Mouse (Mus musculus): Measurements from ENCODE around the gene Cnnm2.
A peak's percentile ranks its signal among the peaks of the same experiment; 100 is the strongest.
"Not testable (repeated sequence)": the region's sequence is repeated elsewhere in the genome, so short reads cannot be mapped to it uniquely, and the experiment has no call there.

The Cnnm2 gene

DNA sequence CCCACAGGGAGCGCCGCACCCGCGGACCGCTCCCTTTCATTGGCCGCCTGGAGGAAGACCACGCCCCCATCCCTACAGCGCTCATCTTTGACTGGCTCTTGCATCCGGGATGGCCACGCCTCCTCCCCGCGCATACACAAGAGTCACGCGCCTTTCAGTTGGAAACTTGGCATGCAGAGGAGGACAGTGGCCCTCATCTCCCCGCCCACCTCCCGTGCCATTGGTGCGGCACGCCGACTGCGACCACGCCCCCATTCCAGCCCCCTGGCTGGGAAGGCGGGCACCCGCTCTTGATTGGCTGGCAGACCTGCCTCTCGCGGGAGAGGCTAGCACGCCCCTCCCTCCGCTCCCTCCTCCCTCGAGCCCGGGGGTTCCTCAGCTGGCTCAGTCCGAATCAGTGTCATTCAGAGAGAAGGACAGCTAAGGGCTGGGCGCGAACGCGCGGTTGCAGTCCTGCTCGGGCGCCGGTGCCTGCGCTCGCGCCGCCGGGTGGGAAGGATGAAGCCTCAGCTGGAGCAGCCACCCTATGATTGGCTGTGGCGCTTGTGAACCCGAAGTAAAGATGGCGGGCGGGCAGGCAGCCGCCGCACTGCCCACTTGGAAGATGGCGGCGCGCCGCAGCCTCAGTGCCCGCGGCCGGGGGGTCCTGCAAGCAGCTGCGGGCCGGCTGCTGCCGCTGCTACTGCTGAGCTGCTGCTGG lies at the start of gene Cnnm2:
Cnnm2 (plus strand) TSS at position 350 of the 700 bp plus-strand sequence.
- ATAC-seq (ENCODE audit: insufficient number of reproducible peaks, low FRiP score, low TSS enrichment) = peak; percentile 89

DNA sequence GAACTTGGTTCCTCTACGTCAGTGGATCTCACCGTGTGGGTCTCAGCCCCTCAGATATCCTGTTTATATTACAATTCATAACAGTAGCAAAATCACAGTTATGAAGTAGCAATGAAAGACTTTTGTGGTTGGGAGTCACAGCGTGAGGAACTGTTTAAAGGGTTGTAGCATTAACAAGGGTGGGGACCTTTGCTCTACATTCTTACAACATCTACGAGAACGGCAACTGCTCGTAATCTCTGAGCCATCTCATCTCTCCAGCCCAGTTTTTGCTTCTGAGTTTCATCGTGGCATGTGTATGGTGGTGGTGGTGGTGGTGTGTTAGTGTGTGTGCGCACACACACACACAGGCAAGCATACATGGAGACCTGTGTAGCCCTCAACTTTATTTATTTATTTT lies 47.2 kb upstream of the Cnnm2 start:
- no peak for ATAC-seq (ENCODE audit: insufficient number of reproducible peaks, low FRiP score, low TSS enrichment)

DNA sequence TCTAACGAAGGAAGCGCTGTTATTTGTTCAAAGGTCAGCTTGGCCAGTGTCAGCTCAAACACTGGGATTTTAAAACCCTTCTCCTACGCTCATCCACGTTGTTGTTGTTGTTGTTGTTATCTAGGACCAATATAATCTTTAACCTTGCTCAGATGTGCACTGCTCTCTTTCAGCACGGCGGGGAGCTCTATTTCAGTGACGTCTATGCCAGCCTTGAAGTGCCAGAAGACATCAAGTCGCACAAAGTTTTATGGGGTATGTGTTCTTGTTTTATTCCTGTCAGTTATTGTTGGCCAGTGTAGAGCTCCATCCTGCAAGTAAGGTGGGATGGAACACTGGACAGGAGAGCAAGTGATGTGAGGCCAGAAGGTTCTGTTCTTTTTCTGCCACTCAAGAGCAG lies 46.4 kb upstream of the Cnnm2 start:
- no peak for ATAC-seq (ENCODE audit: insufficient number of reproducible peaks, low FRiP score, low TSS enrichment)

DNA sequence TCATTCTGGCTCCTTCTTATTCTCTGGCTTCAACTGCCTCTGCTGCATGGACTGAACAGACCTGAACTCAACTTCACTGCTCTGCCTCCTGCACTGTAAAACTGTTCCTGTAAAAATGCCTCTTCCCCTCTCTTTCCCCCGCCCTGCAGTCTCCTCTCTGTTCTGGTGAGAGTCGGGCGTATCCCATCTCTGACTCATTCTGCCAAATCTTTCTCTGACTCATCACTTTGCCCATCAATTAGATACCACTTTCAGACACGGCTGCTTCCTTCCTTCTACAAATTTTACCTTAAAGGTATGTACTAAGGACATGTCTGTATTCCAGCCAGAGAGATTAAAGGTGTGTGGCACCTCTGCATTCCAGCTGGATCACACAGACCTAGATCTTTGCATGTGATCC lies 43.2 kb upstream of the Cnnm2 start:
- ATAC-seq (ENCODE audit: insufficient number of reproducible peaks, low FRiP score, low TSS enrichment) = no peak

DNA sequence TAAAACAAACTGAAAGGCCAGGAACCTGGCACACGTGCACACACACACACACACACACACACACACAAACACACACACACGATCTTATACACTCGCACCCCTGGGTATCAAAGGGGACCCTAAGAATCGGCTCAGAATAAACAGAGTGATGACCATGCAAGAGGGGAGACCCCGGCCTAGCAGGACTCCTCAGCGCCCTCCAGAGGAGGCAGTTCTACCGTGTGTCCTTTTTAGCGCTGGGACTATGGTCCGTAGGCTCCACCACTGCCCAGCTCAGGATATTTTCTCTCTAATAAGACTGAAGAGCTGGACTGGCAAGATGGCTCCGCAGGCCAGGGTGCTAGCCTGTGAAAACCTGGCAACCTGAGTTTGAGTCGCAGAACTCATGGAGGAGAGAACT lies 37.0 kb upstream of the Cnnm2 start:
- no peak for ATAC-seq (ENCODE audit: insufficient number of reproducible peaks, low FRiP score, low TSS enrichment)

DNA sequence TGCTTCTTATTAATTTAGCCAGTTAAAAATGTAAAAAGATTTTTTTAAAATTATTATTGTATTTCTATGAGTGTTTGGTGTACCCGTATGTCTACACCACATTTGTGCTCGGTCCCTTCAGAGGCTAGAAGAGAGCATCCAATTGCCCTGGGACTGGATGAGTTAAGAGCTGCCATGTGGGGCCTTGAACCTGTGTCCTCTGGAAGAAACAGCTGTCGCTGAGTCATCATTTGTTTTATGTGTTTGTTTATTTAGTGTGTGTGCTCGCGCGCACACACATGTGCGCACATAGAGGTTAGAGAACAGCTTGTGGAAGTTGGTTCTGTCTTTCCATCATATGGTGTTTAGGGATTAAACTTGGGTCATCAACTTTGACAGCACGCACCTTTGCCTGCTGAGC lies 35.3 kb upstream of the Cnnm2 start:
- no peak for ATAC-seq (ENCODE audit: insufficient number of reproducible peaks, low FRiP score, low TSS enrichment)

DNA sequence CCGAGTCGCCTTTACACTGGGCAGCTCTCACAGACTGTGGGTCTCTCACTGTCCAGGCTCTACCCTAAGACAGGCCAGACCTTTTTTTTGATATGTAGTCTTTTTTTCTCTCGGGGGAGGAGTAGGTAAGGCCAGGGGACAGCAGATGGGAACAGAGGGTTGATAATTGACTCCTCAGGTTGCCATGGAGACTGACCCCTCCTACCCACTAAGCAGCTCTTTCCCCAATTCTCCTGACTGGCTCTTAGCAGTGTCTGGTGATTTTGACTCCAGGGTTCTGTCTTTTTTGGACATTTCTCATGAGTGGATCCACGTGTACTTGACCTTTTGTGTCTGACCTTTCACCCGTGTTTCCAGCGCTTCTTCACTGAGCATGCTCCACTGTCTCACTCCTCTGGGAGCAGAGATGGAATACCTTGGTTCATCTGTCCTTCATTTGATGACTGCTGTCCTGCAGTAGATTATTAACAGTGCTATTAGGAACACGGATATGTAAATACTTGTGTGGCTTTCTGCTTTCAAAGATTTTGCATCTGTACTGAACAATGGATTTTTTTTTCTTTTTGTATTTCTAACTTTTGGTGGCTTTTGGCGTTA lies 34.2 kb upstream of the Cnnm2 start:
- ATAC-seq (ENCODE audit: insufficient number of reproducible peaks, low FRiP score, low TSS enrichment) = no peak

DNA sequence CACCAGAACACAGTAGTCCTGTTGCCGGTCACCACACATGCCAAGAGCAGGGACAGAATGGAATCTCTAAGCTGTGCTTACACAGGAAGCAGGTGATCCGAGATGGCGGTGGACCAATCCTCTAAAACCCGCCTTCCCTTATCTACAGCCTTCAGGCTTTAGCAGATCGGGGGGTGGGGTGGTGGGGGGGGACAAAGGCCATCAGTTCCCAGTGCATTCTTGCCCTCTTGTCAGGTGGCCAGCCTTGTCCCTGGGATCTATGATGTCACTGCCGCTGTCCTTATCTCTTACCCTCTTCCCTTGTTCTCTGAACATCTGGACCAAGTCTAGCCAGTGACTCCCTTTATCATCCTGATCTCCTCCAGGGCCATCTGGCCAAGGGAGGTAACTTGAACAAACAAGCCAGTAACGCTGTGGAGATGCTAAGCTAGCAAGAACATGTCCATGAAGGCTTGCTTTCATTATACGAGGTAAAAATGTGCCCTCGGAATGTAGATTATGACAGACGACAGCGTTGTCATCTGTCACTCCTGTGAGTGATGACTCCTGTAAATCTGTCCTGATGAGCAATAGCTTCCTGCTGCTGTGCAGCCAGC lies 33.4 kb upstream of the Cnnm2 start:
- ATAC-seq (ENCODE audit: insufficient number of reproducible peaks, low FRiP score, low TSS enrichment) = no peak

DNA sequence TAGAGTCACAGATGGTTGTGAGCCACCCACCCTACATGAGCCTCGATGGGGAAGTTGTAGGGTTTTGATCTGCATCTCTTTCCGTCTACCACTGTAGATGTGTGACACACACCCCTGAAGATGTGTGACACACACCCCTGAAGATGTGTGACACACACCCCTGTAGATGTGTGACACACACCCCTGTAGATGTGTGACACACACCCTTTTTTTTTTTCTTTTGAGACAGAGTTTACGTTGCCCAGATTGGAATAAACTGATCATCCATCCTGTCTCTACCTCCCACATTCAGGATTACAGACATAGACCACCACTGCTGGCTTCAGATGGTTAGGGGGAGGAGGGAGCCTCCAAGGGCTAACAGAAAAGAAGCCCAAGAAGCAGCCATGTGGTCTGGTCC lies 32.5 kb upstream of the Cnnm2 start:
- no peak for ATAC-seq (ENCODE audit: insufficient number of reproducible peaks, low FRiP score, low TSS enrichment)

DNA sequence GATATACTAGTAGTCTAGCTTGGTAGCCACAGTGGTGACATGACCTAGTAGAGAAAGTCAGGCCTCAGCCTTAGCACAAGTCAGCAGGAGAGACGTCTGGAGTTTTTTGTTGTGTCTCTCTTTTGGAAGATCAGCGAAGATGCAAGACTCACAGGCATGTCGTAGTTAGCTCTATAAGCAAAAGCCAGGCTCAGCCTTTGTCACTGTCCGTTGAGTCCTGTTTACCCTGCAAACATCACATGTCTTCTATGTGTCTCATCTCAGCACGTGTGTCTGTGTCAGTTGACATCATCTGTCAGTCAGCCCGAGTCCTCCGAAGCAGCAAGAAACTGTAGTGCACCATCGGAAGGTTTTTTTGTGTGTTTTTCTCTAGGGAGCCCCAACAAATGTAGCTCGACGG lies 30.0 kb upstream of the Cnnm2 start:
- ATAC-seq (ENCODE audit: insufficient number of reproducible peaks, low FRiP score, low TSS enrichment) = no peak

DNA sequence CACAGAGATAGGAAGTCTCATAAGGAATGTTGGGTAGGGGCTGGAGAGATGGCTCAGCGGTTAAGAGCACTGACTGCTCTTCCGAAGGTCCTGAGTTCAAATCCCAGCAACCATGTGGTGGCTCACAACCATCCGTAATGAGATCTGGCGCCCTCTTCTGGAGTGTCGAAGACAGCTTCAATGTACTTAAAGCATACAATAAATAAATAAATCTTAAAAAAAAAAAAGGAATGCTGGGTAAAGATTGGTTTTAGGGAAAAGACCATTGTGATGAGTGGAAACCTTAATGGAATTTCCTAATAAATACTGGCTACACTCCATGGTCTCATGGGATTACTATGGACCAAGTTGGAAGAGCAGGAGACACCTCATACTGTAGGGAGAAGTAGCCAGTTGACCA lies 28.7 kb upstream of the Cnnm2 start:
- not testable (repeated sequence) for ATAC-seq (ENCODE audit: insufficient number of reproducible peaks, low FRiP score, low TSS enrichment)

DNA sequence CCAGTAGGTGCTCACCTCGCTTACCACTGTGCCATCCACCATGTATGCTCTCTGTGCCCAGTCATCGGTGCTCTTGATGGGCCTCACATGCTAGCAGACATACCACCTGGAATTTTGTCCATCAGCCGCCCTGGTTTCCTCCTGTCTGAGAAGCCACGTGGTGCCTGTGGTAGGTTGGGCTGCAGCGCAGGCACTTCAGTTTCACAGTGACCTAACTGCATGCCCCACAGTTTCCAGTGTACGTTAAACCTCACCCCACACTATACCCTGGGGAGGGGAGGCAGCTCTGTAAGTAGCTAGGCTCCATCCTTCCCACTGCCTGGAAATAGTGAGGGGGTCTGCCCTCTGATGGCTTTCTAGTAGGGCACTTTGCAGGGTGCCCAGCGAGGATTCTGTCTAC lies 27.8 kb upstream of the Cnnm2 start:
- ATAC-seq (ENCODE audit: insufficient number of reproducible peaks, low FRiP score, low TSS enrichment) = no peak

DNA sequence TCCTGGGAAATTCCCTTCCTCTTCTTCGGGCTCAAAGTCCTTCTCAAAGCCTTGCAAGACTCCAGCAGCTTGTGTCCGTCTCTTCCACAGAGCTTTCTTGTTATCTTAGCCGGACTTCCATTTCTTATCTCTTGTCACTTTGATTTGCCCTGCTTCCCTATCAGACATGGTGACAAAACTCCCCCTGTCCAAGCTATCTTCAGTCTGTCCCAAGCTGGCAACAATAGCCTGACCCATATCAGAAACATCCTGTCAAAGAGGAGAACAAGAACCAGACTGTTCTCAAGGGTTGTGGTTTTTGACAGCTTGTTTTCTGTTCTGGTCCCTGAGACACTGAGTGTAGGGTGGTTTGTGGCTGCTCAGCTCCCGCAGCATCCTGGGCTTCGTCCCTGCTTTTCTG lies 26.2 kb upstream of the Cnnm2 start:
- no peak for ATAC-seq (ENCODE audit: insufficient number of reproducible peaks, low FRiP score, low TSS enrichment)

DNA sequence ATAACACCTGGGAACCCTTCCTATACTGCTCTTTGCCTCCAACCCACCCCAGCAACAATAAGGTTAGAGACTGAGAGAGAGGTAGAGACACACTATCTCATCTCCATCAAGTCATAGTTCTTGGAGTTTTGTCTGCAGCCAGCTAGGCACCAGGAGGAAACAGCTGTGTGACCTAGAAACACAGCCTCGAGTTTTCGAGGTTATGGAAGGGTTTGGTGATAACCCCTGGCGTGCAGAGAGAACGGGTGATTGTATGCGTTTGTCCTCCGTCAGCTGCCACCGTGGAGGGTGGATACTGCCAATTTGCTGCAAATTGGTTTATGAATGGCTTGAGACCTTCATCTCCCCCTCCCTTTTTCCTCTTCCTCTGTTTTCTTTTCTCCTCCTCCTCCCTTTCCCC lies 24.3 kb upstream of the Cnnm2 start:
- ATAC-seq (ENCODE audit: insufficient number of reproducible peaks, low FRiP score, low TSS enrichment) = no peak

DNA sequence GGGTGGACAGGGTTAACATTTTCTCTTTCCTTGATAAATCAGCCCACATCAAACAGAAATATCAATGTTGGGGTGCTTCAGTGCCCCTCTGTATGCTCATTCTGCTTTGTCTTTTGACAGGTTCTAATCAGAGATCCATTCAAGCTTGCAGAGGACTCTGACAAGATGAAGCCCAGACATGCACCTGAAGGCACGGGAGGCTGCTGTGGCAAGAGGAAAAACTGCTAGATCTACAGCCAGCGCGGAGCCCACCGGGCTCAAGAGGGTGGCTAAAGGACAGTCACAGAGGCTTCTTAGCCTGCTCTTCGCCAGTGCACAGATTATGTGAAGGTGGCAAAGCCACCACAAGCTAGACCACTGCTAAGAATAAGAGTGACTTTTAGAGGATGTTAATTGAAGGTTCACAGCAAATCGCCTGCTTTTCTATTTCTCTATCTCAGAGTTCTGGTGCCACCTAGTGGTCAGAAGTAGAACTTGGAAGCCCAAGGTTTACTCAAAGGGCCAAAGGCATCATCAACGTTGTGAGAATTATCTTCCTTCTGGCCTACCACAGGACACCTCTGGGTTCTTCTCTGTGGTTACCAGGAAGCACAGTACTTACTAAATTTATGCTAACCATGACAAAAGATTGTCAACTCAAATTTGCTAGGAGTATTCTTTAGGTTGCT lies 20.9 kb upstream of the Cnnm2 start:
- no peak for ATAC-seq (ENCODE audit: insufficient number of reproducible peaks, low FRiP score, low TSS enrichment)

DNA sequence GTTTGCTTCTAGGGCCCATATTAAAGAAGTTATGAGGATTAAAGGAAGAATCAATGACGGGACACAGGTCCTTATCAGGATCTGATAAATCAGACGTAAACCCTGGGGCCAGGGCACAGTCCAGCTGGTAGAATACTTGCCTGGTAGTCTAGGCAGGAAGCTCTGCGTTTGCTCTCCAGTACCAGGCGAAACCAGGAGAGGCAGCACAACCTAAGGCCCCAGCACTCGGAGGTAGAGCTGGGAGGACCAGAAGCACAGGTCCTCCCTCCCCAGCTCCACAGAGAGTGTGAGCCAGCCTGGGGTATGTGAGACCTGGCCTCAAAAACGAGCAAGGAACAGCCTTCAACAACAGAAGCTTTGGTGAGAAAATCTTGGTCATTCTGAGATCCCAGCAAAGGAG lies 19.8 kb upstream of the Cnnm2 start:
- no peak for ATAC-seq (ENCODE audit: insufficient number of reproducible peaks, low FRiP score, low TSS enrichment)

DNA sequence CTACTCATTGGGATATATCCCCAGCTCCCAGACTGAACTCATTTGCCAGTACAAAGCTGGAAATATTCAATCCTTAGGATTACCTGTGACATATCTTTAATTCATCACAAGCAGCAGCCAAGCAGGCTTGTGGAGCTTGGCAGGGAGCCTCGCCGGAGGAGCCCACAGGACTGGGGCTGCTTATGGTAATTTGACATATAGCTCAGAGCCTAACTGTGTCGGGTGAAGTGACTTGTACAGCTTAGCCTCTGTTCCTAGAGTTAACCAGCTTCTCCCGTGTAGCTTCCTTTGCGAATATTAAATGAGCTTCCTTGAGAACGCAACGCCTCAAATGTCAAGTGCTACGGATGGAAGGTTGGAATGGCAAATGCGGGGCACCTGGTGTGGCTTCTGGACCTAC lies 16.7 kb upstream of the Cnnm2 start:
- ATAC-seq (ENCODE audit: insufficient number of reproducible peaks, low FRiP score, low TSS enrichment) = no peak

DNA sequence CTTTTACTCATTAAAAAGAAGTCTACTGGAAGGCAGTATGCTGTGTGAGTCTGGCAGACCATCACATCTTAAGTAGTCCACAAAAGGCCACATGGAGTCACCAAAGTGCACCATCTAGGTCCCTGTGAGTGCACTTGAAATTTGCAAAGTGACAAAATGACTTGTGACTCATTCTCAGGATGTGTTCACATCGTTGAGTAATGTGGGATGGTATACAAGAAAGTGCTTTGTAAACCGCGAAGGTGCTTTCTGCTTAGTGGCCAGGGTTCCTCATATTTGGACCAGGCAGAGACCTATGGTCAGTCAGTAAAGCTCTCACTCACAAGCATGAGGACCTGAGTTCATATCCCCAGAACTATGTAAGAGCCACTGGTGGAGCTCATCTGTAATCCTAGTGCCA lies 13.6 kb upstream of the Cnnm2 start:
- ATAC-seq (ENCODE audit: insufficient number of reproducible peaks, low FRiP score, low TSS enrichment) = no peak

DNA sequence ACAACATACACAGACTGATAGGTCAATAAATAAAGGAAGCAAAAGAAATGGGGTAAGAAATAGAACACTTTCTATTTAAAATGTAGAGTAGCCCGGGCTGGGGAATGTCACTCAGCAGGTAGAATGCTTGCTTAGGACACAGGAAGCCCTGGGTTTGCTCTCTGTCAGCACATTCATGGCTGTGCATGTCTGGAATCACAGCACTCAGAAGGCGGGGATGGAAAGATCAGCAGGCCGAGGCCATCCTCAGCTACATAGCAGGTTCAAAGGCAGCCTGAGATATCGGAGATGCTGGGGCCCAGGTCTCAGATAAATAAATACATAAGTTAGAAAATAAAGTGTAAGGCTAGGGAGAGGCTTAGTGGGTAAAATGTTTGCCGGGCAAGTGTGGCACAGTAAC lies 9.2 kb upstream of the Cnnm2 start:
- ATAC-seq (ENCODE audit: insufficient number of reproducible peaks, low FRiP score, low TSS enrichment) = no peak

DNA sequence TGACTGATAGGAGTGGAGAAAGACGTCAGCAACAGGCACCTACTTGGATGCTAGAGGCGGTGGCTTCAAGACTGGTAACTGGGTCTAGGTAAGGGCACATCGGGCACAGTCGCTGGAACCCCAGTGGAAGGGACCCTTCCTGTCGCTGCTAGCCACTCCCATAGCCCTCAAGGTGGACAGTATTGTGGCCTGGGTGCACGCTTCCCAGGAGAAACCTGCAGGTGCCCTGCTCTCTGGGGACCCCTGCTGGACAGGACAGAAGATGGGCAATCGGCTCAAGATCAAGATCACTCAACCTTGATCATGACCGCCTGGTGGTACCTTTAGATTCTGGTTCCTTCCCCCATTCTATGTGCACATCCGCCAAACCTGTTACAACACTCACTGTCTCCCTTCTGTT lies 6.3 kb upstream of the Cnnm2 start:
- ATAC-seq (ENCODE audit: insufficient number of reproducible peaks, low FRiP score, low TSS enrichment) = no peak

DNA sequence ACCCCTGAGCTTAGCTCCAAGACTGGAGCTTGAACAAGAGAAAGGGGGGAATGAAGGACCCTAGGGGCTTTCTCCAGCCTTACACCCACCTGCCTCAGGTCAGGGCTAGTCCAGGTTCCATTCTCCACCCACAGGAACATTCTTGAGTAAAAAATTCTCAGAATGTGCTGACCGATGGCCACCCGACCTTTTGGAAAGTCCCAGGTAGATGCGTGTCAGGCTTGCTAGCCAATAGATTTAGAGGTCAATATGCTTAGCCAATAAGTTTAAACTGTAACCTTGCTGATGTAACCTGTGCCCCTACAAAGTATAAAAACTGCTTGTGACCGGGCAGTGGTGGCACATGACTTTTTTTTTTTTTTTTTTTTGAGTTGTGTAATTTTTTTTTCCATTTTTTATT lies 5.2 kb upstream of the Cnnm2 start:
- ATAC-seq (ENCODE audit: insufficient number of reproducible peaks, low FRiP score, low TSS enrichment) = no peak

DNA sequence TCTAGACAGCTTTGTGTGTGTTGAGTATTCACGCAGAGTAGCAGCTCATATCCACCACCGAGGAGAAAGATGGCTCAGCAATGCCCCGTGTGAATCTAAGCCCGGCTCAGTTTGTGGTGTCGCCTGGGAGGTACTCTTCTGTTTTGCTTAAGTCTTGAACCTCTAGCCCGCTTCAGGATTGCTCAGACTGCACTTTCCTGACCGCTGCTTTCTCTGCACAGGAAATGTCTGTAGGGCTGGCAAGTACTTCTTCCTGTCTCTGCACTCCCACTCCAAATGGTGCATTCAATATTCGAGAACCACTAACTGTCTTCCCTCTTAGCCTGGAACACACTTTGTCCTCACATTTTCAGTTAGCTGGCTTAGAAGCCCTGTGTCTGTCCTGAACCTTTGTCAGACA lies 2.3 kb upstream of the Cnnm2 start:
- no peak for ATAC-seq (ENCODE audit: insufficient number of reproducible peaks, low FRiP score, low TSS enrichment)

All from cerebellum, adult (tissue).